Mouse (Mus musculus) forebrain, embryonic 13.5 days (tissue): ENCODE measurements around the gene Trabd. TPM values are rescaled to one million over a fixed set of nuclear protein-coding genes. Genes with fewer than 3 reads are reported as not detected.

Source experiments
- ATAC-seq: fragments of 200-750 bp; cut with Nextera tagmentation; 2 replicates; pipeline ENCODE4 v1.8.0; 2017
- H3K27ac ChIP-seq: fragments of 300-500 bp; sonication (generic); 2 replicates; pipeline ENCODE4 v1.5.1; 2015; ENCODE audit warnings: inconsistent platforms, mild to moderate bottlenecking, moderate library complexity
- H3K27me3 ChIP-seq: fragments of 300-500 bp; sonication (generic); 2 replicates; pipeline ENCODE4 v1.6.1; 2015; ENCODE audit warnings: mild to moderate bottlenecking, inconsistent platforms
- H3K36me3 ChIP-seq: fragments of 300-500 bp; sonication (generic); 2 replicates; pipeline ENCODE4 v1.6.1; 2015; ENCODE audit warnings: mild to moderate bottlenecking, inconsistent platforms; ENCODE audit not compliant: poor library complexity, severe bottlenecking
- H3K4me1 ChIP-seq: fragments of 300-500 bp; sonication (generic); 2 replicates; pipeline ENCODE4 v1.6.1; 2015; ENCODE audit warnings: inconsistent platforms
- H3K4me2 ChIP-seq: fragments of 300-500 bp; sonication (generic); 2 replicates; pipeline ENCODE4 v1.6.1; 2015; ENCODE audit warnings: inconsistent platforms, mild to moderate bottlenecking, moderate library complexity
- H3K4me3 ChIP-seq: fragments of 300-500 bp; sonication (generic); 2 replicates; pipeline ENCODE4 v1.5.1; 2015; ENCODE audit warnings: mild to moderate bottlenecking, inconsistent platforms
- H3K9ac ChIP-seq: fragments of 300-500 bp; sonication (generic); 2 replicates; pipeline ENCODE4 v1.6.1; 2015; ENCODE audit warnings: mild to moderate bottlenecking, inconsistent platforms
- H3K9me3 ChIP-seq: fragments of 300-500 bp; sonication (generic); replicated peaks from 2 replicates; pipeline ENCODE4 v1.6.1; 2016; ENCODE audit warnings: inconsistent platforms
- WGBS: fragments of 180-500 bp; shearing (Covaris S2); methylation state at CpG from one replicate; pipeline ENCODE4 v1.1.7; 2015; 5-methylcytosine and 5-hydroxymethylcytosine counted together
- polyA plus RNA-seq: library from polyadenylated mRNA; unstranded; fragments of >200 nt; fragmentation: Nextera tagmentation; extraction: Ambion mirVana; gene quantifications from 2 replicates; pipeline ENCODE4 v1.2.1, GENCODE M21; 2015

Trabd gene
- polyA plus RNA-seq, 1 experiment from 2014 or later, result 40.4 TPM

GRCm38 (mm10) chr15:89063001-89063400, 11.9 kb upstream of the Trabd start:
- peaks cover 33% of the 10 kb centered on the region for H3K27me3 ChIP-seq
- H3K4me2 ChIP-seq, result no peak overlapping the region
- ATAC-seq, result no peak

GRCm38 (mm10) chr15:89063536-89063935, 11.4 kb upstream of the Trabd start:
- Histone ChIP-seq H3K27me3 (peaks cover 33% of the 10 kb centered on the region), H3K36me3 (peaks cover 9% of the 10 kb centered on the region; the same call in 1 of the 2 replicates)
- 79% methylated on average over 6 of the region's 6 CpGs for WGBS

More at GRCm38 (mm10) chr15:89063001-89063400, 11.9 kb upstream of the Trabd start:
- Histone ChIP-seq H3K27ac (no peak overlapping the region), H3K4me1 (peaks cover 16% of the 10 kb centered on the region), H3K36me3 (peaks cover 4% of the 10 kb centered on the region; the same call in 1 of the 2 replicates), H3K4me3 (no peak overlapping the region), H3K9ac (no peak overlapping the region), H3K9me3 (no peaks in the 10 kb centered on the region)
- WGBS, result 82% methylated on average over 7 of the region's 7 CpGs

GRCm38 (mm10) chr15:89064891-89065290, 10.0 kb upstream of the Trabd start:
- Histone ChIP-seq H3K4me1 (peaks cover 9% of the 10 kb centered on the region), H3K27me3 (peaks cover 32% of the 10 kb centered on the region), H3K4me2 (no peak overlapping the region), H3K9ac (no peak overlapping the region), H3K9me3 (no peaks in the 10 kb centered on the region), H3K36me3 (peaks cover 13% of the 10 kb centered on the region; the same call in 1 of the 2 replicates), H3K4me3 (no peak overlapping the region), H3K27ac (no peak overlapping the region)
- ATAC-seq, result no peak
- 91% methylated on average over 5 of the region's 5 CpGs for WGBS

More at GRCm38 (mm10) chr15:89063536-89063935, 11.4 kb upstream of the Trabd start:
- H3K27ac ChIP-seq, result no peak overlapping the region
- no peaks in the 10 kb centered on the region for H3K9me3 ChIP-seq
- H3K4me2 ChIP-seq, result no peak overlapping the region
- no peak overlapping the region for H3K4me3 ChIP-seq
- ATAC-seq, result no peak
- H3K9ac ChIP-seq, result no peak overlapping the region
- peaks cover 16% of the 10 kb centered on the region for H3K4me1 ChIP-seq

- Histone ChIP-seq H3K36me3 (peaks cover 14% of the 10 kb centered on the region; the same call in 1 of the 2 replicates), H3K9ac (no peak overlapping the region), H3K4me2 (0 out of 2 replicates have a peak overlapping the region, but pooled peaks have one; percentile 5), H3K27me3 (peaks cover 32% of the 10 kb centered on the region), H3K27ac (no peak overlapping the region), H3K9me3 (no peaks in the 10 kb centered on the region), H3K4me1 (no peaks in the 10 kb centered on the region), H3K4me3 (no peak overlapping the region)
- ATAC-seq, result no peak
- 44% methylated on average over 35 of the region's 35 CpGs for WGBS
Observed at GRCm38 (mm10) chr15:89067609-89068008, 7.3 kb upstream of the Trabd start.

- WGBS, result 58% methylated on average over 26 of the region's 26 CpGs
- ATAC-seq, result no peak
- peaks cover 32% of the 10 kb centered on the region for H3K27me3 ChIP-seq
Observed at GRCm38 (mm10) chr15:89068226-89068625, 6.7 kb upstream of the Trabd start.

GRCm38 (mm10) chr15:89069336-89069840, 5.5 kb upstream of the Trabd start:
- H3K4me1 ChIP-seq, result no peaks in the 10 kb centered on the region
- 81% methylated on average over 19 of the region's 19 CpGs for WGBS
- no peak for ATAC-seq

More at GRCm38 (mm10) chr15:89068226-89068625, 6.7 kb upstream of the Trabd start:
- Histone ChIP-seq H3K4me1 (no peaks in the 10 kb centered on the region), H3K27ac (no peak overlapping the region), H3K9me3 (no peaks in the 10 kb centered on the region), H3K36me3 (peaks cover 14% of the 10 kb centered on the region; the same call in 1 of the 2 replicates), H3K4me2 (no peak overlapping the region), H3K4me3 (no peak overlapping the region), H3K9ac (no peak overlapping the region)

GRCm38 (mm10) chr15:89070606-89071005, 4.3 kb upstream of the Trabd start:
- Histone ChIP-seq H3K4me1 (peaks cover 10% of the 10 kb centered on the region), H3K36me3 (peaks cover 14% of the 10 kb centered on the region; the same call in 1 of the 2 replicates), H3K9me3 (no peaks in the 10 kb centered on the region), H3K27me3 (peaks cover 32% of the 10 kb centered on the region), H3K27ac (no peak overlapping the region), H3K9ac (no peak overlapping the region), H3K4me2 (no peak overlapping the region), H3K4me3 (no peak overlapping the region)
- 76% methylated on average over 24 of the region's 24 CpGs for WGBS
- no peak for ATAC-seq

More at GRCm38 (mm10) chr15:89069336-89069840, 5.5 kb upstream of the Trabd start:
- Histone ChIP-seq H3K27ac (no peak overlapping the region), H3K4me3 (no peak overlapping the region), H3K36me3 (peaks cover 14% of the 10 kb centered on the region; the same call in 1 of the 2 replicates), H3K4me2 (no peak overlapping the region), H3K9me3 (no peaks in the 10 kb centered on the region), H3K9ac (no peak overlapping the region), H3K27me3 (peaks cover 32% of the 10 kb centered on the region)

GRCm38 (mm10) chr15:89073993-89074603, 826 bp upstream of the Trabd start:
- Histone ChIP-seq H3K4me1 (peaks cover 34% of the 10 kb centered on the region), H3K36me3 (peaks cover 5% of the 10 kb centered on the region; the same call in 1 of the 2 replicates), H3K9me3 (no peaks in the 10 kb centered on the region), H3K9ac (no peak overlapping the region), H3K4me3 (no peak overlapping the region), H3K27ac (no peak overlapping the region), H3K27me3 (peaks cover under 1% of the 10 kb centered on the region; the same call in 1 of the 2 replicates), H3K4me2 (no peak overlapping the region)
- no peak for ATAC-seq
- 86% methylated on average over 10 of the region's 10 CpGs for WGBS

- under 1% methylated on average over 58 of the region's 59 CpGs for WGBS
Observed at GRCm38 (mm10) chr15:89075478-89076147, 689 bp downstream of the Trabd start.

GRCm38 (mm10) chr15:89076156-89076731, 1.3 kb downstream of the Trabd start:
- H3K9ac ChIP-seq, result peak overlapping the region; percentile 90
- peaks cover 11% of the 10 kb centered on the region for H3K36me3 ChIP-seq
- H3K4me2 ChIP-seq, result peak overlapping the region; percentile 91
- H3K4me3 ChIP-seq, result peak overlapping the region; percentile 74
- no peaks in the 10 kb centered on the region for H3K27me3 ChIP-seq
- H3K4me1 ChIP-seq, result peaks cover 34% of the 10 kb centered on the region
- ATAC-seq, result peak; percentile 77; the same call in 1 of the 2 replicates
- H3K27ac ChIP-seq, result peak overlapping the region; percentile 76
- no peaks in the 10 kb centered on the region for H3K9me3 ChIP-seq
- WGBS, result under 1% methylated on average over 37 of the region's 39 CpGs

More at GRCm38 (mm10) chr15:89075478-89076147, 689 bp downstream of the Trabd start:
- peak overlapping the region; percentile 90 for H3K9ac ChIP-seq
- no peaks in the 10 kb centered on the region for H3K27me3 ChIP-seq
- peak; percentile 91 for ATAC-seq
- peak overlapping the region; percentile 76 for H3K27ac ChIP-seq
- peak overlapping the region; percentile 74 for H3K4me3 ChIP-seq
- no peaks in the 10 kb centered on the region for H3K9me3 ChIP-seq
- H3K36me3 ChIP-seq, result 0 out of 2 replicates have a peak, but pooled peaks cover 5% of the 10 kb centered on the region
- H3K4me1 ChIP-seq, result peaks cover 34% of the 10 kb centered on the region
- peak overlapping the region; percentile 91 for H3K4me2 ChIP-seq

- Histone ChIP-seq H3K9ac (peak overlapping the region; percentile 90), H3K4me2 (peak overlapping the region; percentile 91), H3K27ac (no peak overlapping the region), H3K36me3 (peaks cover 31% of the 10 kb centered on the region), H3K4me1 (peaks cover 34% of the 10 kb centered on the region), H3K9me3 (no peaks in the 10 kb centered on the region), H3K4me3 (no peak overlapping the region), H3K27me3 (no peaks in the 10 kb centered on the region)
- ATAC-seq, result no peak
- 83% methylated on average over 9 of the region's 9 CpGs for WGBS
Observed at GRCm38 (mm10) chr15:89078208-89078836, 3.4 kb downstream of the Trabd start.
